Mouse (Mus musculus) bone marrow macrophage, adult 2 months (primary cell): ENCODE data around the gene Prcp. TPM values are rescaled to one million over a fixed set of nuclear protein-coding genes. Genes with fewer than 3 reads are reported as not detected.

ENCODE experiments used
- H3K27ac ChIP-seq: 2 replicates; pipeline ENCODE4 v1.5.1; 2012; ENCODE audit warnings: low read depth, low read length; ENCODE audit not compliant: insufficient read depth
- H3K4me1 ChIP-seq: 2 replicates; pipeline ENCODE4 v1.6.1; 2012; ENCODE audit warnings: low read length; ENCODE audit not compliant: control insufficient read depth, insufficient read depth
- H3K4me3 ChIP-seq: 2 replicates; pipeline ENCODE4 v1.5.1; 2012; ENCODE audit warnings: mild to moderate bottlenecking, low read length, moderate library complexity; ENCODE audit not compliant: insufficient read depth
- CTCF ChIP-seq: IDR thresholded peaks from 2 replicates; pipeline ENCODE4 v1.5.1; 2012; ENCODE audit warnings: low read depth, mild to moderate bottlenecking, low read length, moderate library complexity
- POLR2A ChIP-seq: IDR thresholded peaks from 2 replicates; pipeline ENCODE4 v1.6.1; 2012; ENCODE audit warnings: mild to moderate bottlenecking, low read depth, low read length, borderline replicate concordance
- polyA plus RNA-seq: library from polyadenylated mRNA; stranded (reverse); fragments of >200 nt; gene quantifications from 2 replicates; pipeline ENCODE4 v1.2.4, GENCODE M21; 2012; ENCODE audit not compliant: missing spikeins, insufficient read depth, insufficient read length

The Prcp gene
- 143 and 146 TPM in 2 replicates for polyA plus RNA-seq

DNA sequence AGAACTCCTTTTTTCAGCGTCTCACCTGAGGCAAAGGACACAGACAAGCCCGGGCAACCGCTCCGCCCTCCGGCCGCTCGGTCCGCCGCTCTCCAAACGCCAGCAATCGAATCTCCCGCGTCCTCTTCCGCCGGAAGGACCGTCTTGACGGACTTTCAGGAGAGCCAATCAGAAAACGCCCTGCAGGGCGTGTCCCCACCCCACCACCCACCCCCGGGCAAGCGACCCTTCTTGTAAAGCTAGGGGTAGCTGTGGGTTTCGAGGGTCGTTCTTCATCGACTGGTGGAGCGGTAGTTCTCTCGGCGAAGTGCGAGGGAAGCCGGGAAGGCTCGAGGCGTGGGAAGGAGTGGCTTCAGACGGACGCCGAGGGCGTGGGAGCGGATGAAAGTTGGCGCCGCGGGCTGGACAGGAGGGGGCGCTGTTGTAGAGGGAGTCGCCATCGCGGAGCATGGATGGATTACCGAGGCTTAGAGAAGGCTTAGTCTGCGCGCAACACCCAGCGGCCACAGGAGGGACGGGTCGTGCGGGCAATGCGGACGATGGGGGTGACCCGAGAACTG lies at the start of gene Prcp, which contains the start of gene Ddias:
Prcp (plus strand) TSS at position 355 of the 560 bp plus-strand sequence.
Ddias (minus strand) TSS at position 132 of the 560 bp plus-strand sequence.
- peak within 1 kb of the TSS; percentile 83 for H3K4me3 ChIP-seq
- H3K27ac ChIP-seq = peak within 1 kb of the TSS; percentile 90
- TF ChIP-seq CTCF (peak; percentile 93), POLR2A (no peak)
- peaks cover 11% of the 10 kb centered on the region for H3K4me1 ChIP-seq

DNA sequence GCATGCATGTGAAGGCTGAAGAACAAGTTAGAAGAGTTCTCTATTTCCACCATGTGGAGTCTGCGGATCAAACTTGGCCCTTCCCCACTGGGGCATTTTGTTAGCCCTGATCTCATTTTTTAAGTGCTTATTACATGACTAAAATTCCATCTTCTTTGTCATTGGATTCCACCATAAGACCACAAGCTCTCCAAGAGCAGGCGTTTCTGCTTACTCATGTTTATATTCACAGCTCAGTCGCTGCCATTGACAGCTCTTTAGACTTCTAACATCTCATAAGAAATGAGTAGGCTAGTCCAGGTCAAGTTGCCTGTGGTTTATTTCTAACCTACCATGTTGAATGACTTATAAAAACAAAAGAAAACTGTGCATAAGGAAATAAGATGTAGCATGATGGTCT lies 48.0 kb upstream of the Prcp start:
- Histone ChIP-seq H3K4me3 (no peak overlapping the region), H3K4me1 (no peaks in the 10 kb centered on the region), H3K27ac (no peak overlapping the region)
- TF ChIP-seq CTCF = no peak
- no peak for TF ChIP-seq POLR2A

DNA sequence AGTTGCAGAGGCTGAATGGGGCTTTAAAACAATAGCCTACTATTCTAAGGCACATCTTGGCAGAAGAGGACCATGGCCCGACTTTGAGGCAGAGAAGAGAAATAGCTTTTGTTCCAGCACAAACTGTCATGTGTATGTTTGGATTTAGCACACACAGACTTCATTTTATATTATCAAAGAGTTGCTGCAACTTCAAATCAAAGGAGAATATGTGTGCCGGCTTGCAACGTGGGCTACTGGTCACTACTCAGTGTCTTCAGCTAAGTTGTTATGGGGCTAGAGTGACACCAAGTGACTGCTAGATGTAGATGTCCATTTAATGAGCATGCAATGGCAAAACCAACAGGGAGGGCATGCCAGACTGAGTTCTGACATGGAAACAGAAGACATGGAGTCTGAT lies 46.3 kb upstream of the Prcp start:
- TF ChIP-seq POLR2A (no peak), CTCF (no peak)
- Histone ChIP-seq H3K4me1 (peaks cover 3% of the 10 kb centered on the region), H3K4me3 (no peak overlapping the region), H3K27ac (no peak overlapping the region)

DNA sequence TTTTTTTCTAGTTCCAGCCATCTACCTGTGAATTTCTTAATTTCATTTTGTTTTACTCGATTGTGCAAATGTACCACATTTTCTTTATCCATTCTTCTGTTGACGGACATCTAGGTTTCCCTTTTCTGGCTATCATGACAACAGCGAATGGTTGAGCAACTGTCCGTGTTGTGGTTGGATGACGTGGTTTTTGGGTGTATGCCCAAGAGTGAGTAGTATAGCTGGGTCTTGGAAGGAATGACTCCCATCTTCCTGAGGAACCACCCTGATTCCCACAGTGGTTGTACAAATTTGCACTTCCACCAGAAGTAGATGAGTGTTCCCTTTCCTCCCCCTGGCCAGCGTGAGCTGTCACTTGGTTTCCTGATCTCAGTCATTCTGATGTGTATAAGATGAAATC lies 41.9 kb upstream of the Prcp start:
- Histone ChIP-seq H3K4me3 (no peak overlapping the region), H3K27ac (no peak overlapping the region), H3K4me1 (peaks cover 7% of the 10 kb centered on the region)
- TF ChIP-seq POLR2A = no peak
- no peak for TF ChIP-seq CTCF

DNA sequence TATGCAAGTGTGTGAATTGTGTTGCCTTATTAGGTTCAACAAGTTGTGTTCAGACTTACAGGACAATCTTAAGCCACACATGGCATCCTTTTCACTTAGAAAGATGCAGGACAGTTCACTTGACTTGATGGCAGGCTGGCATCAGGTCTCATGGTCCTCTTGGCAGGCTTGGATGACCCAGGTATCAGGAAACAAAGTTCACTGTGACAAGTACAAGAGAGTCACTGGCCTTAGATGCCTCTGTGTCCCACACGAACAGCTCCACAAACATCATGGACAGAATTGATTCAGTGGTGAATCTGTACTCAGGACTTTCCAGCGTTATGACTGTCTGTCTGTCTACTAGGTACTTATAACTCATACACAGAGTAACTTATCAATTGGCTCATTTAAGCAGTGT lies 39.9 kb upstream of the Prcp start:
- TF ChIP-seq POLR2A (no peak), CTCF (no peak)
- no peak overlapping the region for H3K27ac ChIP-seq
- H3K4me3 ChIP-seq = no peak overlapping the region
- peaks cover 12% of the 10 kb centered on the region for H3K4me1 ChIP-seq

DNA sequence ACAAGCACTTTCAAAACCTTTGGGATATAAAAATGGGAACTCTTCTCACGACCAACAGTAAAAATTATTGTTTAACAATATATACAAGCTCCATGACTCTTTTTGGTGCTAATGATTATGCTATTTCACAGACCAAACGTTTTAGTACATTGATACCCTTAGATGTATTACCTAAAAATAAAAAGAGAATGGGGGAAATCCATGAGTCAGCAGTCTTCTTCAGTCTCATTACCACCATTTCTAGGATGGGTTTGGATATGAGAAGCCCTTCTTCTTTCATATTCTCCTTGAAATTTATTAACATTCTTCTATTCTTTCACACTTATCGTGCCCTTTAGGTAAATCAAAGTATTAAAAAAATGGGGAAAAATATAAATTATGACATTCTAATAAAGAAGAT lies 37.8 kb upstream of the Prcp start:
- no peak overlapping the region for H3K27ac ChIP-seq
- no peak for TF ChIP-seq POLR2A
- H3K4me1 ChIP-seq = peaks cover 12% of the 10 kb centered on the region
- no peak overlapping the region for H3K4me3 ChIP-seq

DNA sequence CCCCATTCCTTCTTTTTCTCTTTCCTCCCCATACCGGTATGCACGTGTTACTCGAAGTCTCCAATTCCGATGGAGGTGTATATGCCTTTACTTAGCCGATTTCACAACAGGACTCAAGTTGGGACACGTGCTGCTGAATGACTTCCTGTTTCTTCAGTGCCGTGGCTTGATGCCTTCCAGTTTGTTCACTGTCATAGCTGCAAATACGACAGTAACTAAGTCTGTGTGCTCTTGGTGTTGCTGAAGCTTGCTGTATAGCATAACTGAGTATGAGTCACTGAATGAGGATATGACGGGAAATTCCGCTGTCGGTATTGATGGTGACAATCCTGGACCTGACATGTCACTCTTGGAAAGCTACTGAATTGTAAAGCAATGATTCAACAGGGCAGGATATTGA lies 37.0 kb upstream of the Prcp start:
- TF ChIP-seq POLR2A (no peak), CTCF (no peak)
- H3K27ac ChIP-seq = peak overlapping the region; percentile 33

DNA sequence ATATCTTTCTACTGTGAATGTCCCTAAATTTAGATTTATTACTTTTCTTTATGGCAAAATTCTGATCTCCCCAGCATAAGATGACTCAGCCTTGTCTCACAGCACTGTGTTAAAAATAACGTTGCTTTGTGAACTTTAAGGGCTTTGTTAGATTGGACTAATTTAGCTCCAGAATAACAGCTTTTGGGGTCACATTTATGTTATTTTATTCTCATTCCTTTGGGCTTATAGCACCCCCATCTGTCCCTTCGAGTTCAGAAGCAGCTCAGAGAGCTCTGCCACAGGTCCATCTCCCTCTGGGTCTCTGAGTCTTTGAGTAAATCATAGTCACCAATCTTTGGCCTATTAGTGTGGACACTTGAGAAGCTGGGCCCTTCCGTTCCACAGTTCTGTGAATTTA lies 36.4 kb upstream of the Prcp start:
- TF ChIP-seq POLR2A (no peak), CTCF (no peak)
- H3K4me1 ChIP-seq = peaks cover 10% of the 10 kb centered on the region
- no peak overlapping the region for H3K4me3 ChIP-seq
- H3K27ac ChIP-seq = no peak overlapping the region

More for the DNA sequence above, 37.0 kb upstream of the Prcp start:
- no peak overlapping the region for H3K4me3 ChIP-seq
- peaks cover 12% of the 10 kb centered on the region for H3K4me1 ChIP-seq

DNA sequence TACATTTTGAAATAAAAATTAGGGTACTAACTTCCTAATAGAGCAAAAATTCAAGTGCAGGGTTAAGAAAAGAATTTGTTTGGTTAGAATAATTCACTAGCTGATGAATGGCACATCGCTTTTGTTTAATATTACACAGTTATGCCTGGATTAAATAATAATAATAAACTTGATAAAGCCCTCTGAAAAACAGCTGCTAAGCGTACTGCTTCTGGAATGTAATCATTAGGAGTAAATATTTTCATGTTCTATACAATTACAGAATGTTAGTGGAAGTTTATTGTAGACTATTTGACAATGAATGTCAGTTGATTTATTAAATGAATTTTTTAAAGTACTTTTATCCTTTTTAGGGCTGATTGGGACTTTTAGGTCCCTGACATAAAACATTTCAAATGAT lies 32.0 kb upstream of the Prcp start:
- no peak overlapping the region for H3K27ac ChIP-seq
- H3K4me1 ChIP-seq = peaks cover 7% of the 10 kb centered on the region
- TF ChIP-seq POLR2A (no peak), CTCF (no peak)
- no peak overlapping the region for H3K4me3 ChIP-seq

DNA sequence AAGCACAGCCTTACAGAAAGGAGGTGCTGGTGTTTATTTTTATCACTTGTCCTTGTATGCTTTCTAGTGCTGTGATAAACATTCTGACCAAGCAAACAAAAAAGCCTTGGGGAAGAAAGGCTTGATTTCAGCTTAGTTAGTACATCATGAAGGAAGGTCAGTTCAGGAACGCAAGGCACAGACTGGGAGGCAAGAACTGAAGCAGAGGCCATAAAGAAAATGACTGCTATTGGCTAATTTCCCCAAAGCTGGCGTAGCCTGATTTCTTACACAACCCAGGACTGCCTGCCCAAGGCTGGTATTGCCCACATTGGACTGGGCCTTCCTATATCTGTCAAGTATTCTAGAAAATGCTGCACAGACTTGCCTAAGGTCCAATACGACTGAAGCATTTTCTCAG lies 26.0 kb upstream of the Prcp start:
- TF ChIP-seq CTCF = no peak
- no peak for TF ChIP-seq POLR2A
- no peak overlapping the region for H3K4me3 ChIP-seq
- H3K27ac ChIP-seq = no peak overlapping the region
- no peaks in the 10 kb centered on the region for H3K4me1 ChIP-seq
